ENCODE assay signal across 22 mouse cellular contexts in genomic region chr12:73722060-73722459, GRCm38 (mm10).
DNase-seq lines count a peak whose midpoint lies in the region; TF ChIP-seq lines count a peak whose summit lies in the region.
"Had no signal": no experiment of that assay in that cellular context is flagged by ENCODE, and none has a peak within 500 bp of the region (broad histone marks: within the 10 kb centered on the region; RNA-seq: fewer than 3 reads in every experiment).

No protein-coding gene starts in this region.

- TF ChIP-seq POLR2A in cerebellum, adult 2 months (IDR thresholded peaks at IDR 0.05; ENCODE audit: borderline replicate concordance, insufficient read depth, low read length) = no peak

- no peak for TF ChIP-seq CTCF in cerebellum, adult 2 months (IDR thresholded peaks at IDR 0.05; ENCODE audit: borderline replicate concordance, insufficient read depth, low read depth, low read length)

- H3K36me3 ChIP-seq in heart, embryonic 10.5 days = peaks cover 8% of the 10 kb centered on the region; the same call in 1 of the 2 replicates
- H3K36me3 ChIP-seq: embryonic facial prominence, embryonic 10.5 days; forebrain, embryonic 12.5 days; G1E; hindbrain, embryonic 15.5 days; kidney, embryonic 15.5 days; midbrain, embryonic 15.5 days; neural tube, embryonic 15.5 days had no signal

- peak overlapping the region; percentile 12; the same call in 1 of the 2 replicates for H3K27ac ChIP-seq in heart, embryonic 10.5 days
- no peak overlapping the region for H3K27ac ChIP-seq in cerebellum, adult 2 months (ENCODE audit: insufficient read depth, low read length)
- H3K27ac ChIP-seq: embryonic facial prominence, embryonic 10.5 days; forebrain, embryonic 12.5 days; hindbrain, embryonic 15.5 days; kidney, embryonic 15.5 days; midbrain, embryonic 15.5 days; neural tube, embryonic 15.5 days had no signal

- no peak overlapping the region for H3K4me3 ChIP-seq in heart, embryonic 10.5 days
- no peak overlapping the region for H3K4me3 ChIP-seq in cerebellum, adult 2 months (replicated peaks; ENCODE audit: insufficient read depth, low read depth, low read length)
- H3K4me3 ChIP-seq: embryonic facial prominence, embryonic 10.5 days; forebrain, embryonic 12.5 days; hindbrain, embryonic 15.5 days; kidney, embryonic 15.5 days; midbrain, embryonic 15.5 days; myocyte; neural tube, embryonic 15.5 days had no signal

- 58% methylated on average over 3 of the region's 3 CpGs for WGBS in heart, embryonic 10.5 days
- WGBS in cerebellum, adult 2 months = 73% methylated on average over 3 of the region's 3 CpGs

- 0 out of 2 replicates have a peak, but pooled peaks cover 5% of the 10 kb centered on the region for H3K9me3 ChIP-seq in heart, embryonic 10.5 days
- H3K9me3 ChIP-seq: forebrain, embryonic 12.5 days; kidney, embryonic 15.5 days had no signal

- no peaks in the 10 kb centered on the region for H3K27me3 ChIP-seq in heart, embryonic 10.5 days (ENCODE audit: insufficient read depth, poor library complexity, severe bottlenecking)
- H3K27me3 ChIP-seq in cerebellum, adult 2 months (ENCODE audit: control insufficient read depth, insufficient read depth, low read length) = no peaks in the 10 kb centered on the region
- H3K27me3 ChIP-seq: forebrain, embryonic 12.5 days; kidney, embryonic 15.5 days; midbrain, embryonic 15.5 days had no signal

- intact Hi-C loops in heart, postnatal 10 days (cut with DNase I) = loop anchor here (2.0 kb wide), 1 partner anchor 59 kb away; no protein-coding TSS in a partner anchor

- DNase-seq in adrenal gland, postnatal 10 days = peak; percentile 48
- no peak for DNase-seq in adrenal gland, postnatal 4 days (ENCODE audit: low spot score in 2 of 2)
- DNase-seq in adrenal gland, postnatal 14 days = peak; percentile 63
- DNase-seq in heart, embryonic 10.5 days (ENCODE audit: low spot score) = peak; percentile 62
- peak; percentile 74 to 80 for DNase-seq in heart, postnatal 10 days
- no peak for DNase-seq in cerebellum, adult 2 months
- no peak for DNase-seq in urinary bladder, postnatal 25 days (ENCODE audit: low spot score)
- DNase-seq in thymus, postnatal 4 days = no peak
- DNase-seq: cerebellum, adult 11-12 months; cerebellum, postnatal 36 days; kidney, postnatal 4 days; lung, adult 2 months; right cerebral cortex, postnatal 14 days; thymus, postnatal 36 days had no signal

- peaks cover 13% of the 10 kb centered on the region for H3K4me1 ChIP-seq in heart, embryonic 10.5 days
- no peaks in the 10 kb centered on the region for H3K4me1 ChIP-seq in cerebellum, adult 2 months (ENCODE audit: control insufficient read depth, insufficient read depth, low read length)
- H3K4me1 ChIP-seq: forebrain, embryonic 12.5 days; hindbrain, embryonic 15.5 days; kidney, embryonic 15.5 days; midbrain, embryonic 15.5 days; neural tube, embryonic 15.5 days had no signal

Comparison
In these comparisons a context has a peak if more than half of its experiments do, and no peak if none do; other contexts are left out.
1. DNase-seq: peak in adrenal gland, postnatal 10 days (single experiment), adrenal gland, postnatal 14 days (single experiment), heart, embryonic 10.5 days (single experiment) and heart, postnatal 10 days (2 of 2); none in adrenal gland, postnatal 4 days (0 of 2), cerebellum, adult 2 months (0 of 2), urinary bladder, postnatal 25 days (single experiment) and thymus, postnatal 4 days (single experiment).